Mouse (Mus musculus): ENCODE data around the gene Dnah14.
A peak's percentile ranks its signal among the peaks of the same experiment; 100 is the strongest.

Dnah14 gene

GRCm38 (mm10) chr1:181848210-181848609 is 271.9 kb downstream of the Dnah14 start:
- TF ChIP-seq POU5F1 (IDR thresholded peaks at IDR 0.05; ENCODE audit: borderline replicate concordance, low read length) (no peak), CTCF (conservative IDR thresholded peaks at IDR 0.05; ENCODE audit: low read length) (no peak), NANOG (IDR thresholded peaks at IDR 0.05; ENCODE audit: borderline replicate concordance, low read length) (no peak)
- H3K4me1 ChIP-seq (replicated peaks; ENCODE audit: low read depth, low read length): peaks cover 45% of the 10 kb centered on the region
- H3K4me3 ChIP-seq (replicated peaks; ENCODE audit: low read length): no peak overlapping the region
- H3K27me3 ChIP-seq (ENCODE audit: insufficient read depth, low read length): no peaks in the 10 kb centered on the region
- no peaks in the 10 kb centered on the region for H3K36me3 ChIP-seq (ENCODE audit: insufficient read depth, low read length)
- H3K9me3 ChIP-seq (ENCODE audit: low read length): no peaks in the 10 kb centered on the region

GRCm38 (mm10) chr1:181850441-181850840 is 274.1 kb downstream of the Dnah14 start:
- no peak for TF ChIP-seq CTCF (conservative IDR thresholded peaks at IDR 0.05; ENCODE audit: low read length)
- no peak for TF ChIP-seq POU5F1 (IDR thresholded peaks at IDR 0.05; ENCODE audit: borderline replicate concordance, low read length)
- TF ChIP-seq NANOG (IDR thresholded peaks at IDR 0.05; ENCODE audit: borderline replicate concordance, low read length): no peak
- Histone ChIP-seq H3K36me3 (ENCODE audit: insufficient read depth, low read length) (no peaks in the 10 kb centered on the region), H3K27me3 (ENCODE audit: insufficient read depth, low read length) (no peaks in the 10 kb centered on the region), H3K9me3 (ENCODE audit: low read length) (no peaks in the 10 kb centered on the region), H3K4me1 (replicated peaks; ENCODE audit: low read depth, low read length) (peaks cover 35% of the 10 kb centered on the region), H3K4me3 (replicated peaks; ENCODE audit: low read length) (no peak overlapping the region)

- peaks cover 31% of the 10 kb centered on the region for H3K4me1 ChIP-seq (replicated peaks; ENCODE audit: low read depth, low read length)
- peaks cover 3% of the 10 kb centered on the region; the same call in 1 of the 2 replicates for H3K9me3 ChIP-seq (ENCODE audit: low read length)
- H3K4me3 ChIP-seq (replicated peaks; ENCODE audit: low read length): no peak overlapping the region
- TF ChIP-seq NANOG (IDR thresholded peaks at IDR 0.05; ENCODE audit: borderline replicate concordance, low read length) (no peak), CTCF (conservative IDR thresholded peaks at IDR 0.05; ENCODE audit: low read length) (no peak), POU5F1 (IDR thresholded peaks at IDR 0.05; ENCODE audit: borderline replicate concordance, low read length) (no peak)
- no peaks in the 10 kb centered on the region for H3K27me3 ChIP-seq (ENCODE audit: insufficient read depth, low read length)
- no peaks in the 10 kb centered on the region for H3K36me3 ChIP-seq (ENCODE audit: insufficient read depth, low read length)
Measured at GRCm38 (mm10) chr1:181851521-181852310, 275.4 kb downstream of the Dnah14 start.

GRCm38 (mm10) chr1:181852466-181852865 is 276.1 kb downstream of the Dnah14 start:
- H3K4me3 ChIP-seq (replicated peaks; ENCODE audit: low read length): peak overlapping the region; percentile 13; the same call in 1 of the 2 replicates
- no peaks in the 10 kb centered on the region for H3K36me3 ChIP-seq (ENCODE audit: insufficient read depth, low read length)
- peaks cover 11% of the 10 kb centered on the region for H3K9me3 ChIP-seq (ENCODE audit: low read length)
- H3K27me3 ChIP-seq (ENCODE audit: insufficient read depth, low read length): no peaks in the 10 kb centered on the region
- no peak for TF ChIP-seq CTCF (conservative IDR thresholded peaks at IDR 0.05; ENCODE audit: low read length)
- TF ChIP-seq NANOG (IDR thresholded peaks at IDR 0.05; ENCODE audit: borderline replicate concordance, low read length): no peak
- TF ChIP-seq POU5F1 (IDR thresholded peaks at IDR 0.05; ENCODE audit: borderline replicate concordance, low read length): no peak
- H3K4me1 ChIP-seq (replicated peaks; ENCODE audit: low read depth, low read length): peaks cover 31% of the 10 kb centered on the region

DNA sequence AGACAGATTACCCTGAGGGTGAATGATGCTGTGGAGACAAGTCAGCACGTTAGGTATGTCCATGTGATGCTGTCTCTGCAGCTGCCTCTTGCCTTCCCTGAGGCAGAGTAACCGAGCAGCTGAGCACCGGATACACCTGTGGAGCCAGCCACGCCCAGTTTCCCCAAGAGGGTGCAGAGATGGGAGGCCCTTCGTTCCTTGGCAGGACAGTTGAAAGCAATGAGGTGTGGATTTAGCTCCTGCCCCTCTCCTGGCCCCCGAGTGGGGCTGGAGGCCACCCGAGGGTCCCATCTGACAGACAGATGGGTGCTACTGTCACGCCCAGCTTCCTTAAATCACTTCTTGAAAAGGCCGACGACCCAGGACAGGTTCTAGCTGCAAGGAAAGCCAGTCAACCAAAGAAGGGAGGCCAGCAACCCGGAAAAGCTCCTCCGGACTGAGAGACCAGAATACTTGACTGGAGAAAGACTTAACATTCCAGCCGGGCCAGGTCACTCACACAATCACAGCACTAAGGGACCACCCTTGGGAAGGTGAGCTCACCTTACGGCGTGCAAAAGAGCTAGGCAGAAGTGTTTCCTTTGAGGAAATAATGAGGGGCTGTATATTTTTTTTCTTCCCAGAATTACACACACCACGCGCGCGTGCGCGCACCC is 276.9 kb downstream of the Dnah14 start:
- peaks cover 16% of the 10 kb centered on the region for H3K9me3 ChIP-seq (ENCODE audit: low read length)
- no peaks in the 10 kb centered on the region for H3K27me3 ChIP-seq (ENCODE audit: insufficient read depth, low read length)
- peak overlapping the region; percentile 69 for H3K4me3 ChIP-seq (replicated peaks; ENCODE audit: low read length)
- peaks cover 32% of the 10 kb centered on the region for H3K4me1 ChIP-seq (replicated peaks; ENCODE audit: low read depth, low read length)
- TF ChIP-seq POU5F1 (IDR thresholded peaks at IDR 0.05; ENCODE audit: borderline replicate concordance, low read length) (no peak), CTCF (conservative IDR thresholded peaks at IDR 0.05; ENCODE audit: low read length) (no peak), NANOG (IDR thresholded peaks at IDR 0.05; ENCODE audit: borderline replicate concordance, low read length) (no peak)
- H3K36me3 ChIP-seq (ENCODE audit: insufficient read depth, low read length): no peaks in the 10 kb centered on the region

DNA sequence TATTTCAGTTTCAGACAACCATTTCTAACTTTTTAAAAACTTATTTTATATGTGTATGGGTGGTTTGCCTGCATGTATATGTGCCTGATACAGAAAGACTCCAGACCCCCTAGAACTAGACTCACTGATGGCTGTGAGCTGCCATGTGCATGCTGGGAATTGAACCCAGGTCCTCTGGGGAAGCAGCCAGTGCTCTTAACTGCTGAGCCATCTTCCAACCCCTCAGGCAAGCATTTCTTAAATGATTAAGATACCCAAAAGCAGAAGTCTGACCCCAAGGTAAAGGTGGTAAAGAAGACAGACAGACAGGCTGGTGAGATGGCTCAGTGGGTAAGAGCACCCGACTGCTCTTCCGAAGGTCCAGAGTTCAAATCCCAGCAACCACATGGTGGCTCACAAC is 278.5 kb downstream of the Dnah14 start:
- no peaks in the 10 kb centered on the region for H3K36me3 ChIP-seq (ENCODE audit: insufficient read depth, low read length)
- H3K4me3 ChIP-seq (replicated peaks; ENCODE audit: low read length): no peak overlapping the region
- H3K9me3 ChIP-seq (ENCODE audit: low read length): peaks cover 19% of the 10 kb centered on the region
- TF ChIP-seq NANOG (IDR thresholded peaks at IDR 0.05; ENCODE audit: borderline replicate concordance, low read length) (no peak), CTCF (conservative IDR thresholded peaks at IDR 0.05; ENCODE audit: low read length) (no peak), POU5F1 (IDR thresholded peaks at IDR 0.05; ENCODE audit: borderline replicate concordance, low read length) (no peak)
- no peaks in the 10 kb centered on the region for H3K27me3 ChIP-seq (ENCODE audit: insufficient read depth, low read length)
- peaks cover 46% of the 10 kb centered on the region for H3K4me1 ChIP-seq (replicated peaks; ENCODE audit: low read depth, low read length)

DNA sequence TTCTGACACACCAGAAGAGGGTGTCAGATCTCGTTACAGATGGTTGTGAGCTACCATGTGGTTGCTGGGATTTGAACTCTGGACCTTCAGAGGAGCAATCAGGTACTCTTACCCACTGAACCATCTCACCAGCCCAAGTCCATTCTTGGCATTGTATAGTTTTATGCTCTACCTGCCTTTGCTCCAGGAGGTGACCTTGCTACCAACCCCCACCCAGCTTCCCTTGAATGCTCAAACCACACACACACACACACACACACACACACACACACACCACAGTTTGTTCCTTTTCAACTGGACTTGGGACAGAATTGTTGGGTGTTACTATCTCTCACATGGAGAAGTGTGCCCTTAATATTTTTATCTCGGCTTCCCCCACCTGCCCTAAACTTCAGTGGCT is 280.0 kb downstream of the Dnah14 start:
- no peak overlapping the region for H3K4me3 ChIP-seq (replicated peaks; ENCODE audit: low read length)
- TF ChIP-seq CTCF (conservative IDR thresholded peaks at IDR 0.05; ENCODE audit: low read length) (no peak), NANOG (IDR thresholded peaks at IDR 0.05; ENCODE audit: borderline replicate concordance, low read length) (no peak), POU5F1 (IDR thresholded peaks at IDR 0.05; ENCODE audit: borderline replicate concordance, low read length) (no peak)
- no peaks in the 10 kb centered on the region for H3K27me3 ChIP-seq (ENCODE audit: insufficient read depth, low read length)
- peaks cover 19% of the 10 kb centered on the region for H3K9me3 ChIP-seq (ENCODE audit: low read length)
- no peaks in the 10 kb centered on the region for H3K36me3 ChIP-seq (ENCODE audit: insufficient read depth, low read length)
- H3K4me1 ChIP-seq (replicated peaks; ENCODE audit: low read depth, low read length): peaks cover 61% of the 10 kb centered on the region

DNA sequence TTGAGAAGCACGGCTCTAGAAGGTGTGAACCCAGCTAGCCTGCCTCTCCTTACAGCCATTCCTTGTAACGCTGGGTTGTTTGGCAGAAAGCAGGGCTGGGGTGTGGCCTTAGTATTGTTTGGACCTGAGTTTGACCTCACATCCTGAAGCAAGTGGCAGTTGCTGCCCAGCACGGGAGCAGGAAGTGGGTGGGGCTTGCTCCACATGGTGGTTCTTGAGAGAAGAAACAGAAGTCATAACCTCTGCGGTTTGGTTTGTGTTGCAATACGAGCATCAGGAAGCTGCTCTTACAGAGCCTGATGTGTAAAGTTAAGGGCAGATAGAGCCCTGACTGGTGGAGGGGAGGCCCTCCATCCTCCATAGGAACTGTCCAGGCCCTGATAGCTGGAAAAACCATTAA is 284.3 kb downstream of the Dnah14 start:
- Histone ChIP-seq H3K4me1 (replicated peaks; ENCODE audit: low read depth, low read length) (peaks cover 75% of the 10 kb centered on the region), H3K36me3 (ENCODE audit: insufficient read depth, low read length) (no peaks in the 10 kb centered on the region)

More for the DNA sequence above, 284.3 kb downstream of the Dnah14 start:
- TF ChIP-seq POU5F1 (IDR thresholded peaks at IDR 0.05; ENCODE audit: borderline replicate concordance, low read length) (no peak), NANOG (IDR thresholded peaks at IDR 0.05; ENCODE audit: borderline replicate concordance, low read length) (no peak), CTCF (conservative IDR thresholded peaks at IDR 0.05; ENCODE audit: low read length) (no peak)
- Histone ChIP-seq H3K9me3 (ENCODE audit: low read length) (peaks cover 19% of the 10 kb centered on the region), H3K27me3 (ENCODE audit: insufficient read depth, low read length) (no peaks in the 10 kb centered on the region), H3K4me3 (replicated peaks; ENCODE audit: low read length) (0 out of 2 replicates have a peak overlapping the region, but pooled peaks have one; percentile 26)

Data from E14TG2a.4 (cell line).